Mouse (Mus musculus) bone marrow macrophage, adult 2 months (primary cell): ENCODE data around the gene Lcmt1.

ENCODE experiments used
- CTCF ChIP-seq: IDR thresholded peaks from 2 replicates; pipeline ENCODE4 v1.5.1; 2012; ENCODE audit warnings: low read depth, mild to moderate bottlenecking, low read length, moderate library complexity
- POLR2A ChIP-seq: IDR thresholded peaks from 2 replicates; pipeline ENCODE4 v1.6.1; 2012; ENCODE audit warnings: mild to moderate bottlenecking, low read depth, low read length, borderline replicate concordance

DNA sequence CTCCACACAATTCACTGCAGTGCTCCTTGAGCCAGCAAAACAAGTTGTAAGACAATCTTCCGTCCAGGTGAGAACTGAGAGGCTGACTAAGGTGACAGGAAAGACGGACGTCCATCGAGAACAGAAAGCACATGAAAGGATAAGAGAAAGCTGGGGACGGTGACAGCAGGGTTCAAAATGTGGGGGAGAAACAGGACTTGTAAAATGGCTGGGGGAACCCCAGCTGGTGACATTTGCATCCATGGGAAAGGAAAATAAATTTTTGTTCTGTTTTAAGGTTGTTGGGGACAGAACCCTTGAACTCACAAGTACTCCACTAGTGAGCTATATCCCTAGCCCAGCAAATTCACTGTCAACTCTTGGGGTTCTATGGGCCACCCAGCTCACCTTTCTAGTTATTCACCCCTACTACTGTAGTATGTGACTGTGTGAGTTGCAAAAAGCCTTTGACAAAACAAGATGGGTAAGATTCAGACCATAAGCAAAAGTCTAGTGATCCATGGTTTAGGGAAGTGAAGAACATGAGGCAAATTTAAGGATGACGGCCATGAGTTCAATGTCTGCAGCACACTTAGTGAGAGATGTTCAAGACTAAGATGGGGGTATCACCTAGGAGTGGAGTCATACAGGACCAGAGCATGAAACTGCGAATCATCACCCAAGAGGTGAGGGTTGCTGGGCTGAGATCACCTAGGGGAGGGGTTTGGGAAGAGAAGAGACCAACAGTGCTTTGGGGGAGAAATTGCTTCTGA, 8.2 kb upstream of the Lcmt1 start:
- TF ChIP-seq POLR2A = no peak
- TF ChIP-seq CTCF = no peak
